Mouse (Mus musculus) splenic B cell, adult 2 months (primary cell): ENCODE measurements around the gene Ap5b1.
A peak's percentile ranks its signal among the peaks of the same experiment; 100 is the strongest.

ENCODE experiments used
- DNase-seq: peaks from one replicate; pipeline ENCODE4 v3.0.0-alpha.2; 2011; ENCODE audit warnings: low read depth, low spot score
- H3K27me3 ChIP-seq: 2 replicates; pipeline ENCODE4 v1.6.1; 2012; ENCODE audit warnings: mild to moderate bottlenecking, low read length, moderate library complexity, mixed read lengths; ENCODE audit not compliant: control insufficient read depth, poor library complexity, insufficient read depth, severe bottlenecking
- H3K36me3 ChIP-seq: 2 replicates; pipeline ENCODE4 v1.6.1; 2012; ENCODE audit warnings: mild to moderate bottlenecking, low read length, moderate library complexity, mixed read lengths; ENCODE audit not compliant: control insufficient read depth, poor library complexity, insufficient read depth, severe bottlenecking

Ap5b1 gene

GRCm38 (mm10) chr19:5559631-5560456 is 8.0 kb upstream of the Ap5b1 start:
- no peaks in the 10 kb centered on the region; the same call in 1 of the 2 replicates for H3K27me3 ChIP-seq
- H3K36me3 ChIP-seq: no peaks in the 10 kb centered on the region
- peak; percentile 45 for DNase-seq

GRCm38 (mm10) chr19:5560457-5561041 is 7.3 kb upstream of the Ap5b1 start, which contains the start of gene Ovol1:
TSS of gene Ovol1 (minus strand) at chr19:5560646.
- DNase-seq: peak; percentile 36
- no peaks in the 10 kb centered on the region; the same call in 1 of the 2 replicates for H3K27me3 ChIP-seq
- no peaks in the 10 kb centered on the region for H3K36me3 ChIP-seq

GRCm38 (mm10) chr19:5561252-5561790 is 6.5 kb upstream of the Ap5b1 start:
- Histone ChIP-seq H3K27me3 (no peaks in the 10 kb centered on the region; the same call in 1 of the 2 replicates), H3K36me3 (no peaks in the 10 kb centered on the region)
- no peak for DNase-seq

- Histone ChIP-seq H3K36me3 (no peaks in the 10 kb centered on the region), H3K27me3 (no peaks in the 10 kb centered on the region; the same call in 1 of the 2 replicates)
- peak; percentile 28 for DNase-seq
Measured at GRCm38 (mm10) chr19:5561886-5562285, 5.9 kb upstream of the Ap5b1 start.

- DNase-seq: no peak
- H3K27me3 ChIP-seq: no peaks in the 10 kb centered on the region; the same call in 1 of the 2 replicates
- no peaks in the 10 kb centered on the region for H3K36me3 ChIP-seq
Measured at GRCm38 (mm10) chr19:5562776-5563175, 5.0 kb upstream of the Ap5b1 start.

- no peaks in the 10 kb centered on the region for H3K27me3 ChIP-seq
- H3K36me3 ChIP-seq: peaks cover 7% of the 10 kb centered on the region
- DNase-seq: no peak
Measured at GRCm38 (mm10) chr19:5566316-5566715, 1.5 kb upstream of the Ap5b1 start.

GRCm38 (mm10) chr19:5567180-5567533 is 668 bp upstream of the Ap5b1 start:
- no peak for DNase-seq
- peaks cover 7% of the 10 kb centered on the region for H3K36me3 ChIP-seq
- H3K27me3 ChIP-seq: no peaks in the 10 kb centered on the region

GRCm38 (mm10) chr19:5568470-5569140 is 780 bp downstream of the Ap5b1 start:
- DNase-seq: peak; percentile 89
- no peaks in the 10 kb centered on the region for H3K27me3 ChIP-seq

GRCm38 (mm10) chr19:5569521-5569920 is 1.7 kb downstream of the Ap5b1 start:
- Histone ChIP-seq H3K36me3 (peaks cover 7% of the 10 kb centered on the region), H3K27me3 (no peaks in the 10 kb centered on the region)
- no peak for DNase-seq

More at GRCm38 (mm10) chr19:5568470-5569140, 780 bp downstream of the Ap5b1 start:
- H3K36me3 ChIP-seq: peaks cover 7% of the 10 kb centered on the region

- Histone ChIP-seq H3K36me3 (peaks cover 7% of the 10 kb centered on the region), H3K27me3 (no peaks in the 10 kb centered on the region)
- no peak for DNase-seq
Measured at GRCm38 (mm10) chr19:5570353-5571246, 2.8 kb downstream of the Ap5b1 start.

GRCm38 (mm10) chr19:5571831-5572230 is 4.0 kb downstream of the Ap5b1 start:
- peaks cover 7% of the 10 kb centered on the region for H3K36me3 ChIP-seq
- H3K27me3 ChIP-seq: no peaks in the 10 kb centered on the region
- peak; percentile 57 for DNase-seq

GRCm38 (mm10) chr19:5572331-5573125 is 4.7 kb downstream of the Ap5b1 start:
- DNase-seq: no peak
- Histone ChIP-seq H3K27me3 (no peaks in the 10 kb centered on the region), H3K36me3 (peaks cover 7% of the 10 kb centered on the region)

GRCm38 (mm10) chr19:5575336-5575735 is 7.5 kb downstream of the Ap5b1 start:
- H3K36me3 ChIP-seq: peaks cover 1% of the 10 kb centered on the region; the same call in 1 of the 2 replicates
- DNase-seq: no peak
- H3K27me3 ChIP-seq: no peaks in the 10 kb centered on the region
